Mouse (Mus musculus): ENCODE measurements around the gene Pam16. TPM values are rescaled to one million over a fixed set of nuclear protein-coding genes. Genes with fewer than 3 reads are reported as not detected.

Pam16 gene
- not detected in 2 replicates for polyA plus RNA-seq (2012; ENCODE audit: insufficient read depth, insufficient read length, low replicate concordance, missing spikeins)

GRCm38 (mm10) chr16:4624481-4625110 lies at the start of gene Pam16:
Gene Pam16 (minus strand): TSS chr16:4624988.
- Histone ChIP-seq H3K4me3 (ENCODE audit: insufficient read depth, low read depth, low read length) (peak within 1 kb of the TSS; percentile 59), H3K4me1 (ENCODE audit: control insufficient read depth, insufficient read depth, low read length) (peaks cover 2% of the 10 kb centered on the region; the same call in 1 of the 2 replicates), H3K27ac (ENCODE audit: insufficient read depth, low read depth, low read length) (peak within 1 kb of the TSS; percentile 41)
- WGBS = under 1% methylated on average over 56 of the region's 56 CpGs
- TF ChIP-seq POLR2A (IDR thresholded peaks at IDR 0.05; ENCODE audit: insufficient read depth, low read depth, low read length) = peak; percentile 80
- TF ChIP-seq CTCF (IDR thresholded peaks at IDR 0.05; ENCODE audit: insufficient read depth, low read depth, low read length) = no peak

DNA sequence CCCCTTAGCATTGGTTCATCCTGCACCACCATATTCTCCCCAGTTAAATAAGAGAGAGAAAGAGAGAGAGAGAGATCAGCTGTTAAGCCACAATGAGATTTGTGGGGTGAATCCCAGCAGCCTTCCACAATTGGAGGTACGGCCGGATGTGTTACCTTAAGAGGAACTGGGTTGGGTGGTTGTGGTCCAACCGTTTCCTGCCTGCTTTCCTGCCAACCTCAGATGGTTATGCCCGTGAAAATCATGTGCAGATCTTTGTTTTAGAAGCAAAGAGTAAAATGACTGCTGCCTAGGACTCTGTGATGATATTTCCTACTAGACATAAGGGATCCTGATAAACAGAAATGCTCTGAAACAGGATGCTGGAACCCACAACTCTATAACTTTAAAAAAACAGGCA lies 49.3 kb upstream of the Pam16 start:
- peaks cover 6% of the 10 kb centered on the region for H3K4me1 ChIP-seq (ENCODE audit: control insufficient read depth, insufficient read depth, low read length)
- H3K4me3 ChIP-seq (ENCODE audit: insufficient read depth, low read depth, low read length) = no peak overlapping the region
- H3K27ac ChIP-seq (ENCODE audit: insufficient read depth, low read depth, low read length) = no peak overlapping the region
- WGBS = 74% methylated on average over 4 of the region's 4 CpGs
- no peak for TF ChIP-seq CTCF (IDR thresholded peaks at IDR 0.05; ENCODE audit: insufficient read depth, low read depth, low read length)
- TF ChIP-seq POLR2A (IDR thresholded peaks at IDR 0.05; ENCODE audit: insufficient read depth, low read depth, low read length) = no peak

DNA sequence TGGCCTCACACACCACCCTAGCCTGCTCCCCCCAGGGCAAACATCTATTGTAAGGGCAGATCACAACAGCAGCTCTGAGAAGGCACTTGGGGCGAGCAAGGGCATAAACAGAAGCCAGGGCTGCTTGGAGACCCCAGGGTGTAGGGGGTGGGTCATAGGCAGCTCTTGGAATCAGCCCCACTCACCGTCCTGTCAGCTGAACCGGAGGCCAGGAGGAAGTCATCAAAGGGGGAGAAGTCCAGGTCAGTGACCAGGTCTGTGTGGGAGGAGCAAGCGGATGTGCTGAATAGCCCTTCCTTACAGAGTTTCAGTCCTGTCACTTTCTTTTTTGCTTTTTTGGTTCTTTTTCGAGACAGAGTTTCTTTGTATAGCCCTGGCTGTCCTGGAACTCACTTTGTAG lies 45.5 kb upstream of the Pam16 start:
- no peak overlapping the region for H3K4me3 ChIP-seq (ENCODE audit: insufficient read depth, low read depth, low read length)
- WGBS = 87% methylated on average over 5 of the region's 5 CpGs
- H3K4me1 ChIP-seq (ENCODE audit: control insufficient read depth, insufficient read depth, low read length) = no peaks in the 10 kb centered on the region
- no peak for TF ChIP-seq CTCF (IDR thresholded peaks at IDR 0.05; ENCODE audit: insufficient read depth, low read depth, low read length)
- no peak for TF ChIP-seq POLR2A (IDR thresholded peaks at IDR 0.05; ENCODE audit: insufficient read depth, low read depth, low read length)
- H3K27ac ChIP-seq (ENCODE audit: insufficient read depth, low read depth, low read length) = no peak overlapping the region

- TF ChIP-seq POLR2A (IDR thresholded peaks at IDR 0.05; ENCODE audit: insufficient read depth, low read depth, low read length) (no peak), CTCF (IDR thresholded peaks at IDR 0.05; ENCODE audit: insufficient read depth, low read depth, low read length) (peak; percentile 59)
- Histone ChIP-seq H3K4me3 (ENCODE audit: insufficient read depth, low read depth, low read length) (no peak overlapping the region), H3K4me1 (ENCODE audit: control insufficient read depth, insufficient read depth, low read length) (no peaks in the 10 kb centered on the region), H3K27ac (ENCODE audit: insufficient read depth, low read depth, low read length) (no peak overlapping the region)
- WGBS = 27% methylated on average over 3 of the region's 3 CpGs
Observed at GRCm38 (mm10) chr16:4667190-4667808, 42.5 kb upstream of the Pam16 start.

DNA sequence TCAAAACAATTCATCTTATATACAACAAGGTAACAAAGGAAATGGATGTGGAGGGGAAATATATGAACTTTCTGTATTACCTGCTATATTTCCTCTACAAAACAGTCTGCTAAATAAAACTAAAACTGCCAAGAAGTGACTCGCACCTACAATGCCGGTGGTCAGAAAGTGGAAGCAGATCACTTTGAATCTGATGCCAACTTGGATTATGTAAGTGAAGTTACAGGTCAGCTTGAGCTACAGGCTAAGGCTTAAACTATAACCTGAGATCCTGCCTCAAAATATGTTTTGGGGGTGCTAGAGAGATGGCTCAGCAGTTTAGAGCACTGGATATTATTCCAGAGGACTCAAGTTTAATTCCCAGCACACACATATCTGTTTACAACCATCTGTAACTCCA lies 40.9 kb upstream of the Pam16 start:
- H3K4me3 ChIP-seq (ENCODE audit: insufficient read depth, low read depth, low read length) = no peak overlapping the region
- no peak overlapping the region for H3K27ac ChIP-seq (ENCODE audit: insufficient read depth, low read depth, low read length)
- TF ChIP-seq POLR2A (IDR thresholded peaks at IDR 0.05; ENCODE audit: insufficient read depth, low read depth, low read length) (no peak), CTCF (IDR thresholded peaks at IDR 0.05; ENCODE audit: insufficient read depth, low read depth, low read length) (no peak)
- no peaks in the 10 kb centered on the region for H3K4me1 ChIP-seq (ENCODE audit: control insufficient read depth, insufficient read depth, low read length)
- 96% methylated on average over 2 of the region's 2 CpGs for WGBS

DNA sequence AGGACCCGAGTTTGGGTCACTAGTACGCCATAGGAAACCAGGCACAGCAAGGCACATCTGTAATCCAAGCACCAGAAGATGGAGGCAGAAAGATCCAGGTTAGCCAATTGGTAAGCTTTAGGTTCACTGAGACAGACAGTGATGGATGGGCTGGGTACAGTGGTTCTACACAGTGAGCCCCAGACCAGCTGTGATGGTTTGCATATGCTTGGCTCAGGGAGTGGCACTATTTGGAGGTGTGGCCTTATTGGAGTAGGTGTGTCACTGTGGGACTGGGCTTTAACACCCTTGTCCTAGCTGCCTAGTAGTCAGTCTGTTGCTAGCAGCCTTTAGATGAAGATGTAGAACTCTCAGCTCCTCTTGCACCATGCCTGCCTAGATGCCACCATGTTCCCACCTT lies 39.0 kb upstream of the Pam16 start:
- Histone ChIP-seq H3K27ac (ENCODE audit: insufficient read depth, low read depth, low read length) (no peak overlapping the region), H3K4me1 (ENCODE audit: control insufficient read depth, insufficient read depth, low read length) (peaks cover 6% of the 10 kb centered on the region), H3K4me3 (ENCODE audit: insufficient read depth, low read depth, low read length) (no peak overlapping the region)
- TF ChIP-seq CTCF (IDR thresholded peaks at IDR 0.05; ENCODE audit: insufficient read depth, low read depth, low read length) = no peak
- TF ChIP-seq POLR2A (IDR thresholded peaks at IDR 0.05; ENCODE audit: insufficient read depth, low read depth, low read length) = no peak
- 91% methylated on average over 2 of the region's 2 CpGs for WGBS

GRCm38 (mm10) chr16:4661605-4662004 lies 36.8 kb upstream of the Pam16 start:
- H3K4me3 ChIP-seq (ENCODE audit: insufficient read depth, low read depth, low read length) = no peak overlapping the region
- H3K4me1 ChIP-seq (ENCODE audit: control insufficient read depth, insufficient read depth, low read length) = peaks cover 10% of the 10 kb centered on the region
- WGBS = 85% methylated on average over 2 of the region's 2 CpGs
- TF ChIP-seq POLR2A (IDR thresholded peaks at IDR 0.05; ENCODE audit: insufficient read depth, low read depth, low read length) (no peak), CTCF (IDR thresholded peaks at IDR 0.05; ENCODE audit: insufficient read depth, low read depth, low read length) (no peak)
- no peak overlapping the region for H3K27ac ChIP-seq (ENCODE audit: insufficient read depth, low read depth, low read length)

DNA sequence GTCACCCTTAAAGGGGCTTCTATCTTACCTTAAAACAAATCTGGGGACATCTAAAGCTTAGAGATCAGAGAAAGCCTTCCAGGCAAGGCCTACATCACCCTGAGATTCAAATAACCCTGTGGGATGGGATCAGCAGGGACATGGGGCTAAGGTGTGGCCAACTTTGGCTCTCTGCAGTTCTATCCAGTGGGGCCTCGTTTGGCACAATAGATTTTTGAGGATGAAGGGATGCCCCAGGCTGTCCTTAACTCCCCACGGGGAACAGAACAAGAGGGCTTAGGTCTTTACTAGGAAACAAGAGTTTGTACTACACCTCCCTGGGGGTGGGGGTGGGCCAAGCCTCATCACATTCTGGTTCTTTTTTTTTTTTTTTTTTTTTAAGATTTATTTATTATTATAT lies 34.5 kb upstream of the Pam16 start:
- TF ChIP-seq CTCF (IDR thresholded peaks at IDR 0.05; ENCODE audit: insufficient read depth, low read depth, low read length) (no peak), POLR2A (IDR thresholded peaks at IDR 0.05; ENCODE audit: insufficient read depth, low read depth, low read length) (no peak)
- 36% methylated on average over 2 of the region's 2 CpGs for WGBS
- Histone ChIP-seq H3K4me1 (ENCODE audit: control insufficient read depth, insufficient read depth, low read length) (peaks cover 24% of the 10 kb centered on the region), H3K27ac (ENCODE audit: insufficient read depth, low read depth, low read length) (no peak overlapping the region), H3K4me3 (ENCODE audit: insufficient read depth, low read depth, low read length) (no peak overlapping the region)

GRCm38 (mm10) chr16:4658781-4659245 lies 34.0 kb upstream of the Pam16 start:
- no peak overlapping the region for H3K4me3 ChIP-seq (ENCODE audit: insufficient read depth, low read depth, low read length)
- no peak overlapping the region for H3K27ac ChIP-seq (ENCODE audit: insufficient read depth, low read depth, low read length)
- H3K4me1 ChIP-seq (ENCODE audit: control insufficient read depth, insufficient read depth, low read length) = peaks cover 24% of the 10 kb centered on the region
- TF ChIP-seq POLR2A (IDR thresholded peaks at IDR 0.05; ENCODE audit: insufficient read depth, low read depth, low read length) = no peak
- TF ChIP-seq CTCF (IDR thresholded peaks at IDR 0.05; ENCODE audit: insufficient read depth, low read depth, low read length) = no peak
- WGBS = 29% methylated on average over 11 of the region's 11 CpGs
